Mouse (Mus musculus) forebrain, embryonic 11.5 days (tissue): ENCODE results near the gene Zfp62. TPM values are rescaled to one million over a fixed set of nuclear protein-coding genes. Genes with fewer than 3 reads are reported as not detected.

Experiments used
- ATAC-seq: fragments of 200-750 bp; cut with Nextera tagmentation; replicated peaks from 2 replicates; pipeline ENCODE4 v1.8.0; 2017; ENCODE audit warnings: moderate TSS enrichment; ENCODE audit not compliant: low FRiP score
- DNase-seq: peaks from one replicate; pipeline ENCODE4 v3.0.0-alpha.2; 2017; ENCODE audit warnings: low spot score
- H3K27ac ChIP-seq: fragments of 300-500 bp; sonication (generic); 2 replicates; pipeline ENCODE4 v1.5.1; 2014; ENCODE audit warnings: low read depth, low read length
- H3K27me3 ChIP-seq: fragments of 300-500 bp; sonication (generic); 2 replicates; pipeline ENCODE4 v1.6.1; 2014; ENCODE audit warnings: mild to moderate bottlenecking, low read length, mixed read lengths; ENCODE audit not compliant: control insufficient read depth, insufficient read depth
- H3K36me3 ChIP-seq: fragments of 300-500 bp; sonication (generic); 2 replicates; pipeline ENCODE4 v1.6.1; 2014; ENCODE audit warnings: mild to moderate bottlenecking, low read length, moderate library complexity, mixed read lengths; ENCODE audit not compliant: control insufficient read depth, insufficient read depth
- H3K4me1 ChIP-seq: fragments of 300-500 bp; sonication (generic); replicated peaks from 2 replicates; pipeline ENCODE4 v1.6.1; 2014; ENCODE audit warnings: low read length, mixed read lengths; ENCODE audit not compliant: control insufficient read depth, insufficient read depth
- H3K4me2 ChIP-seq: fragments of 300-500 bp; sonication (generic); 2 replicates; pipeline ENCODE4 v1.6.1; 2014; ENCODE audit warnings: low read depth, mild to moderate bottlenecking, low read length, moderate library complexity, mixed read lengths; ENCODE audit not compliant: severe bottlenecking
- H3K4me3 ChIP-seq: fragments of 300-500 bp; sonication (generic); 2 replicates; pipeline ENCODE4 v1.5.1; 2014; ENCODE audit warnings: low read depth, low read length
- H3K9ac ChIP-seq: fragments of 300-500 bp; sonication (generic); 2 replicates; pipeline ENCODE4 v1.6.1; 2014; ENCODE audit warnings: low read length
- H3K9me3 ChIP-seq: fragments of 300-500 bp; sonication (generic); 2 replicates; pipeline ENCODE4 v1.6.1; 2016; ENCODE audit warnings: low read length, mixed read lengths; ENCODE audit not compliant: control insufficient read depth
- WGBS: fragments of 180-500 bp; shearing (Covaris S2); extraction: QIAGEN DNeasy Blood & Tissue Kit; methylation state at CpG from one replicate; pipeline ENCODE4 v1.1.7; 2014; 5-methylcytosine and 5-hydroxymethylcytosine counted together
- polyA plus RNA-seq: library from polyadenylated mRNA; unstranded; fragments of >200 nt; fragmentation: Nextera tagmentation; extraction: Ambion mirVana; gene quantifications from 2 replicates; pipeline ENCODE4 v1.2.1, GENCODE M21; 2014

The Zfp62 gene
- polyA plus RNA-seq, 1 experiment from 2014 or later, result 59.6 TPM

- H3K27me3 ChIP-seq, result no peaks in the 10 kb centered on the region
- H3K27ac ChIP-seq, result no peak overlapping the region
- H3K36me3 ChIP-seq, result no peaks in the 10 kb centered on the region
- no peak overlapping the region for H3K9ac ChIP-seq
- H3K4me3 ChIP-seq, result no peak overlapping the region
- no peak for ATAC-seq
- no peaks in the 10 kb centered on the region for H3K9me3 ChIP-seq
- no peak overlapping the region for H3K4me2 ChIP-seq
- no peak for DNase-seq
- peaks cover 4% of the 10 kb centered on the region for H3K4me1 ChIP-seq
Observed at GRCm38 (mm10) chr11:49201142-49201541, 1.9 kb upstream of the Zfp62 start.

DNA sequence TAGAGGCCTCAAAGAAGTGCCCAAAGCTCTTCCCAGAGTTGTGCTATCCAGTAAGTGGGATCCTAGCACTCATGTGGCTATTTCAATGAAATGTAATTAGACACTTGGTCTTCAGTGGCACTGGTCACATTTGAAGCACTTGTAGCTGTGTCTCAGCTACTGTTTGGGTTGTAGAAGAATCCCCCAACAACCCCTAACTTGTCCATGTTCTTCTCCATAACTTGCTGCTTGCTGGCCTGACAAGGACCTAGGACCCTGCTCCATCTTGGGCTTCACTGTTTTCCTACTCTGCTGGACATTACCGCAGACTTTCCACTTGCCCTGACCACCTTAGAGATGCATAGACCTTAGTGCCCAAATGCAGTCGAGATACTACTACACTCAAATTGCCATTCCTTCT is 1.0 kb upstream of the Zfp62 start:
- Histone ChIP-seq H3K27ac (no peak overlapping the region), H3K9me3 (no peaks in the 10 kb centered on the region), H3K4me2 (peak overlapping the region; percentile 74), H3K9ac (peak overlapping the region; percentile 98; the same call in 1 of the 2 replicates), H3K27me3 (no peaks in the 10 kb centered on the region), H3K4me3 (peak overlapping the region; percentile 87), H3K4me1 (peaks cover 4% of the 10 kb centered on the region), H3K36me3 (no peaks in the 10 kb centered on the region; the same call in 1 of the 2 replicates)
- no peak for ATAC-seq
- WGBS, result 59% methylated on average over 2 of the region's 2 CpGs
- DNase-seq, result no peak

DNA sequence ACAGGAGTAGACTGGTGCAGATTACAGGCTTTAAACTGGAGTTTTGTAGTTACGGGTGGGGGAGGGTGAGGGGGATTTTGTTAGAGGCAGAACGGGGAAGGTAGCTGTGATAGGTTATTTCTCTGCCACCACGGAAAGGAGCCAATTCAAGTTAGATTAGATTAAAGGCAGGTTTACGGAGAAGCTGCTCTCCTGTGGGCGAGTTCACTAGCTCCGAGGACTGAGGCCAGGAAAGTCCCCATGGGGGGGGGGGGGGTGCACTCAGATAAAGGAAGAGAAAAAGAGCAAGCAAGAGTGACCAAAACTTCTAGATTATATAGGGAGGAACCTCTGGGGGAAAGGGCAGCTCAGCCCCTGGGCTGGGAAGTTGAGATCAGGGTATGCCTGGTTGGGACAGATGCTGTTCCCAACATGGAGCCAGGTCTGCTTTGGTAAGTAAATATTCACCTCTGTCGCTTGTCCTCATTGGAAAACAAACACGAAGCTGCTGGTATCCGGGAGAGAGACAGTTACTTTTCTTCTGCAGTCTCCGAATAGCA is 500 bp upstream of the Zfp62 start:
- Histone ChIP-seq H3K4me2 (peak overlapping the region; percentile 74), H3K27ac (peak overlapping the region; percentile 99), H3K9me3 (no peaks in the 10 kb centered on the region), H3K36me3 (no peaks in the 10 kb centered on the region; the same call in 1 of the 2 replicates), H3K9ac (peak overlapping the region; percentile 98), H3K4me3 (peak overlapping the region; percentile 87), H3K27me3 (no peaks in the 10 kb centered on the region), H3K4me1 (peaks cover 4% of the 10 kb centered on the region)
- 6% methylated on average over 10 of the region's 10 CpGs for WGBS
- ATAC-seq, result peak; percentile 10; the same call in 1 of the 2 replicates
- DNase-seq, result peak; percentile 51

GRCm38 (mm10) chr11:49203771-49204497 is 842 bp downstream of the Zfp62 start:
- Histone ChIP-seq H3K4me2 (peak overlapping the region; percentile 74), H3K9me3 (no peaks in the 10 kb centered on the region), H3K9ac (peak overlapping the region; percentile 98), H3K4me3 (peak overlapping the region; percentile 87), H3K4me1 (peaks cover 4% of the 10 kb centered on the region), H3K27me3 (no peaks in the 10 kb centered on the region), H3K36me3 (no peaks in the 10 kb centered on the region; the same call in 1 of the 2 replicates), H3K27ac (peak overlapping the region; percentile 99)
- DNase-seq (peak; percentile 80), ATAC-seq (peak; percentile 75)
- 1% methylated on average over 24 of the region's 24 CpGs for WGBS

GRCm38 (mm10) chr11:49205080-49205590 is 2.0 kb downstream of the Zfp62 start:
- no peak for DNase-seq
- WGBS, result 88% methylated on average over 6 of the region's 6 CpGs
- Histone ChIP-seq H3K27me3 (no peaks in the 10 kb centered on the region), H3K9ac (no peak overlapping the region), H3K27ac (no peak overlapping the region), H3K4me1 (peaks cover 4% of the 10 kb centered on the region), H3K9me3 (no peaks in the 10 kb centered on the region), H3K4me3 (no peak overlapping the region), H3K36me3 (no peaks in the 10 kb centered on the region; the same call in 1 of the 2 replicates), H3K4me2 (peak overlapping the region; percentile 45)
- no peak for ATAC-seq

DNA sequence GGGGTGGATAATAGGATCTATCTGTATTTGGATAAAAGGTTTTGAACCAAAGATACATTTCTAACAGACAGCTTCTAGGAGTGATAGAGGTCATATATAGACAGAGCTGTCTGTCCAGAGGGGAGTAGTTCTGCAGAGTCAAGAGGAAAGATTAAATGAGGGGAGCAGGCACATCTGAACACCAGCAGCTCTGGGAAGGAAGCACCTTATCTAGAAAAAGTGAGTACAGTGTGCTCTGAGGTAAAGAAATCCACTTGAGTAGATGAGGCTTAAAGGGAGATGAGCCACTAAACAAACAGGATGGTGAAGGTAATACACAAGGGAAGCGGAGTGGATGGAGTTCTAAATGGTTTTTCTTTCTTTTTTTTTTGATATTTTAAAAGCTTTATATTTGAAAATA is 4.4 kb downstream of the Zfp62 start:
- Histone ChIP-seq H3K4me1 (no peaks in the 10 kb centered on the region; the same call in none of the 2 replicates), H3K4me2 (no peak overlapping the region), H3K27ac (no peak overlapping the region), H3K9me3 (no peaks in the 10 kb centered on the region), H3K4me3 (no peak overlapping the region), H3K36me3 (no peaks in the 10 kb centered on the region; the same call in 1 of the 2 replicates), H3K9ac (no peak overlapping the region), H3K27me3 (no peaks in the 10 kb centered on the region)
- WGBS, result 100% methylated on average over 1 of the region's 1 CpGs
- ATAC-seq (no peak), DNase-seq (no peak)

DNA sequence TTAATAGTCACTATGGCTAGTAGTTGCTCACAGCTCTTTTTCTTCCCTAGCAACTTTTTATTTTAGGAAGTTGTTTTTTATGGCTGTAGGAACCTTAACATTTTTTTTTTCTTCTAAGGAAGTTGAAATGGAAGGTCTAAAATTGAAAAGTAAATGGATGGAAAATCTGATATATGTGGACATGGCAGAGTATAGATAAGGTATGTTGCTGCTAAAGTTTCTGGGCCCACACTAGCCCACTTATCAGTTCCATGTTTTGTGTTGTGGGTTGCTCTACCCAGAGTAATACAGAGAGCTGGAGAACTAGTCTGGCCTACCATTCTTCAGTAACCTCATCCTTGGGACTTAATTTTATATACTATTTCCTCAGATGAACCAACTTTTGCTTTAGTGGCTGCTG is 9.5 kb downstream of the Zfp62 start:
- no peak for DNase-seq

GRCm38 (mm10) chr11:49213505-49213904 is 10.4 kb downstream of the Zfp62 start:
- no peak overlapping the region for H3K9ac ChIP-seq
- no peaks in the 10 kb centered on the region for H3K9me3 ChIP-seq
- H3K36me3 ChIP-seq, result peaks cover 17% of the 10 kb centered on the region
- H3K4me3 ChIP-seq, result no peak overlapping the region
- DNase-seq (no peak), ATAC-seq (no peak)
- H3K27ac ChIP-seq, result no peak overlapping the region
- no peaks in the 10 kb centered on the region; the same call in 1 of the 2 replicates for H3K4me1 ChIP-seq
- 96% methylated on average over 1 of the region's 1 CpGs for WGBS
- no peaks in the 10 kb centered on the region for H3K27me3 ChIP-seq
- H3K4me2 ChIP-seq, result no peak overlapping the region

More for the DNA sequence above, 9.5 kb downstream of the Zfp62 start:
- no peaks in the 10 kb centered on the region for H3K9me3 ChIP-seq
- no peak overlapping the region for H3K9ac ChIP-seq
- no peak overlapping the region for H3K4me3 ChIP-seq
- H3K4me1 ChIP-seq, result no peaks in the 10 kb centered on the region; the same call in 1 of the 2 replicates
- H3K27ac ChIP-seq, result no peak overlapping the region
- no peak for ATAC-seq
- no peaks in the 10 kb centered on the region for H3K27me3 ChIP-seq
- no peak overlapping the region for H3K4me2 ChIP-seq
- peaks cover 17% of the 10 kb centered on the region for H3K36me3 ChIP-seq
